Mouse (Mus musculus) thymus, postnatal 14 days (tissue): ENCODE results near the gene Chchd4.

Source experiments
- DNase-seq: peaks from one replicate; pipeline ENCODE4 v3.0.0; 2021

Chchd4 gene

DNA sequence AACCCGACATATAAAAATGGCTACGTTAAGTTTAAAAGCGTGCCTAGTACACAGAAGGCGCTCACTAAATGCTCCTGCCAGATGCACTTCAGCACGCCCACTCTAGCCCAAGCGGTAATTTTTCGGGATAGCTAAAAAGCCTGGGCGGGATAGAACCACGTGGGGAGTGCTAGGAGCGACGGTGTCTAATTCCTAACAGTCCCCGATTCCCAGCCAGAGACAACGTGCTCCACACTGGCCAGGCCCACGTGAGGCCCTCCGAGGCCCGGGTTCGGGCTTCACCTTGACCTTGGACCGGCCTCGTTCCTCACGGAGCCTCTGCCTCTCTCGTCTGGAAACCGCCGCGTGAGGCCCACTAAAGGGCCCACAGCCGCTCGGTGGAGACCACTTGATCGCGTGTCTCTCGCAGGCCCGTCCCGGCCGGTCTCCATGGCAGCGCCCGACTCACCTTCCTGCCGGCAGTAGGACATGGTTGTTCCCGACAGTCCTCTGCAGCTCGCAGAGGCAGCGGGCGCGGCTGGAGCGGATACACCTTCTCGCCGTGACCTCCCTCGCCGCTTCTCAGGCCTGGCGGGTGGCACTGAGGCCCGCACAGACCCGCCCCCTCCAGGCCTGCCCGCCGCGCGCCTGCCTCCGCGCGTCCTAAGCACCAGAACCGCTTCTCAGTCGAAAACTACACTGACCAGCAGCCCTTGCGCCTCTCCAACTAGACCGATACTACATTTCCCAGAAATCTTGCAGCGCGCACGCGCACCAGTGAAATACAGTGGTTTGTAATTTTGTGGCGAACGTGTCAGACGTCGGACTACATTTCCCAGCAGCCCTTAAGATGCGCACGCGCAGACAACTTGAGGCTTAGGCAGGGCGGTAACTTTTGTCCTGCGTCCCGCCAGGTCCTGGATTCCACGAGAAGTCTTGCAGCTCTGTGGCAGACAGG lies at the start of gene Chchd4, which contains the start of gene Tmem43:
TSS of gene Chchd4 (minus strand) at position 679 of the 937 bp plus-strand sequence.
TSS of gene Tmem43 (plus strand) at position 836 of the 937 bp plus-strand sequence.
- DNase-seq = peak; percentile 98

GRCm38 (mm10) chr6:91522816-91523215 lies 49.5 kb upstream of the Chchd4 start:
- DNase-seq = no peak

DNA sequence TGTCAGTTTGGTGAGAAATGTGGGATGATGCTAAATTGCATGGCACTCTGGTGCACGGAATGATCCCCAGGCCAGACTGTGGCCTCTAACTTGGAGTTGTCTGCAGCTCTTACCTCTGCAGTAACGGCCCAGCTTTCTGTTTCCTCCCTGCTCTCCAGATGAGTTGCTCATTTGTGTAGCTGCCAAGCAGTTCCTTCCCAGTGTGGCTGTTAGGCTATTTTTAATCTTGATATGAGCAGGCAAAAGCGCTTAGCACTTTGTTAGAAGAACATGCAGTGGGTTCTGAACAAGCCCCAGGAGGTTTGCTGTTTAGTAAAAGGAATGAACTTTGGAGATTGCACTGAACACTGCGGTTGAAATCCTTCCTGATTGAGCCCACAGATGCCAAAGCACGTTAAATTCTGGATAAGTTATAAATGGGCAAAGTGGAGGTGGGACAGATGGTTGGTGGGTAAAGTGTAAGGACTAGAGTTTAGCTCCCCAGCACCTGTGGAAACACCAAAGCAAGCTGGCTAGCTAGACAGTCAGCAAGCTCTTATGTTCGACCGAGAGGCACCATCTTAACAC lies 45.2 kb upstream of the Chchd4 start:
- DNase-seq = no peak

DNA sequence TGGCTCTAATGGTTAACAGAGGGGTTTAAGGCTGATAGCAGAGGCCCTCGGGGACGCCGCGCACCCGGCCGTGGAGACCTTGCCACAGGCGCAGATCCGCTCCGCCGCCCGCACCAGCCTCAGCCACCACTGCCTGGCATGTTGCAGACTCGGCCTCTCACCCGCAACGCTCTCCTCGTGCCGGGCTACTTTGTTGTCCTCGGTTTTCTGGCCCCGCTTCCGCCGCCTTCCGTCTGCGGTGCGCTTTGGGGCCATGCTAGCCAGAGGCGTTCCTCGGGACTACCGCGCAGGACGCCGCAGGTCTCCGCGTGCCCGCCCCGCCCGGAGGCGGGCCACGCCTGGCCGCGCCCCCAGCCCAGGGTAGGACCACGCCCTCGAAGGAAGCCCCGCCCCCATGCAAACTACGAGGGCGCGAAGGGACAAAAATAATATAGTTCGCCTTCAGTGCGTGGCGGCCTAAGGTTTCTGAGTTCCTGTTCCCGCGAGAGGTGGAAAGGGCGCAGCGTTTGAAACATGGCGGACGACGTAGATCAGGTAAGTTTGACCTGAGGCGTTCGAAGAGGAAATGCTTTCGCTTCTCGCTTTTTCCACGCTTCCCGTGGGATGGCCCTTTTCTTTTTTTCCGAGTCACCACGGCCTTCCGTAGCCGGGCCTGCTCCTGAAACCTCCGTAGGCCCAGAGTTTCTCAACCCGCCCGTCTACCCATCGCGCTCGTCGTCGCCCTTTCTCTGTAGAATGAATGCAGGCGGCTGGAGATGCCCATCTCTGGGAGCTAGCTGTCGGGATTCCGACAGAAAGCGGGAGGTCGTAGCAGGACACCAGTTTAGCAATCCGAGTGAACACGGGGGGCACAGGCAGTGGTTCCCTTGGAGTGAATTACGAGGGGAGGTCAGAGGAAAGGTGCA lies 42.5 kb upstream of the Chchd4 start, which contains the start of the genes Xpc and Lsm3:
TSS of gene Xpc (minus strand) at position 344 of the 905 bp plus-strand sequence.
TSS of gene Lsm3 (plus strand) at position 384 of the 905 bp plus-strand sequence.
- peak; percentile 98 for DNase-seq

- DNase-seq = peak; percentile 30
Observed at GRCm38 (mm10) chr6:91514737-91515362, 41.5 kb upstream of the Chchd4 start.

GRCm38 (mm10) chr6:91514135-91514534 lies 40.8 kb upstream of the Chchd4 start:
- DNase-seq = no peak

DNA sequence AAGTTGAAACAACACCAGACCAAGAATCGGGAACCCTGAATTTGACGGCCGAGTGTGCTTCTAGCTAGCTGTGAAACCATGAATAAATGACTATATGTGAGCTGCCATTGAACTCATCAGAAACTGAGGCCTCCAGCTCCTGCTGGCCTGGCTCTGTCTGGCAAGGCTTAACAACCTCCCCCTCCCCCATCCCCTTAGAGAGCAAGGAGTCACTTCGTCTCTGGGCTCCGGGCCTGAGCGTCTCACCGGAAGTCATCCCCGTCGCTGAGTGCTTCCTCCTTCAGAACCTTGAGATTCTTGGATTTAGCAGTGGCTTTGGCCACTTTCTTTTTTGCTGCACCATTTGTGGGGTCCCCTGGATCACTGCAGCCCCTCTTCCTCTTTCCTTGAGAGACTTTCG lies 36.9 kb upstream of the Chchd4 start:
- DNase-seq = no peak

DNA sequence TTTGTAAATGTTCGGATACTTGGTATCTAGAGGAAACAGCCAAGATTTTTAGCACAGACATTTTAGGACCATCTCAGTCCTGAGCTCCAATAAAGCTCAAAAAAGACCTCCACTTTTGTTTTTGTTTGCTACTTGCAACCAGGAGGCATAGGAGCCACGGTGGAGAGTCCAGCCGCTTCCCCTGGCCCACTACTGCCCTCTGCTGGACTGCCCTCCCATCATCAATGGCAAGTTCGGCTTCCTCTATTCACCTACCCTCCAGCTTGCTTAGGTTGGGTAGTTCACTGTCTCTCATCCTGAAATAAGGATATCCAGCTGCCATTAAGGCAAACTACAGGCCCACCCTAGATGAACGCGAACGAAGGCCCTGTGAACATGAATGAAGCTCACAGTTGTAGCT lies 36.0 kb upstream of the Chchd4 start:
- DNase-seq = peak; percentile 92

- DNase-seq = peak; percentile 68
Observed at GRCm38 (mm10) chr6:91508041-91508440, 34.7 kb upstream of the Chchd4 start.

DNA sequence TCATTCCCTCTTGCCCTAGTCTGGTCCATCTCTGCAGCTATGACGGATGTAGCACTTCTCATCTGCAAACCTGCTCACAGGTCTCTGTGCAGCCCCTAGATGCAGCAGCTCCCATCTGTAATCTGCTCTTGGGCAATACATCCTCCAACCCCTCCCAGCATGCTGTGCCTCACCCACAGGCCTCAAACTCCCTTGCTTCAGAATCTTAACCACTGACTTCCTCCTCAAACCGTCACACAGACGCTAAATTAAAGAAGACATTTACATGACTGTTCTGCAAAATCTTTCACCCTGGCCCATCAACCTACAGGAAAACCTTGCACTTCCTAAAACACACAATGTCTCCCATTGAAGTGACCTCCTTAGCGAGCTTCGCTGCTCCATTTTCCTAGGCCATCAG lies 32.7 kb upstream of the Chchd4 start:
- peak; percentile 81 for DNase-seq

GRCm38 (mm10) chr6:91503302-91503701 lies 30.0 kb upstream of the Chchd4 start:
- no peak for DNase-seq

- DNase-seq = no peak
Observed at GRCm38 (mm10) chr6:91494526-91494925, 21.2 kb upstream of the Chchd4 start.

GRCm38 (mm10) chr6:91493053-91493452 lies 19.7 kb upstream of the Chchd4 start:
- DNase-seq = no peak

- no peak for DNase-seq
Observed at GRCm38 (mm10) chr6:91491004-91491403, 17.7 kb upstream of the Chchd4 start.

DNA sequence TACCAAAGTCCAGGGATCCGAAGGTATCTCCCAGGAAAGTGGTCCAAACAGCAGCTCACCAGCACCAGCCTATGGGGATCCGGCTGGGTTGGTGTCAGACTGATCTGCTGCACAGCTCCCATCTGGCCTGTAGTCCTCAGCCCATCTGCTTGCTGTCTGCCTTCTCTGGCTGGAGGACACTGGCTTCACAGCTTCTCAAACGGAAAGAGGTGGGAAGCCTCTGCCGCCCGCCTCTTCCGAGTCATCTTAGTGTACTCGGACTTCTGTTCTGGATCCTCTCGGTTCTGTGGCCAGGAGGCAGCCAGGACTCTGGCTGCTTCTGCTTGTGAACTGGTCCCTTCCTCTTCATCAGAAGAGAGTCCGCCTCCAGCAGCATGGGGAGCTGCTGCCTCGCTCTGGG lies 16.5 kb upstream of the Chchd4 start:
- no peak for DNase-seq

- DNase-seq = no peak
Observed at GRCm38 (mm10) chr6:91488496-91489212, 15.3 kb upstream of the Chchd4 start.

- no peak for DNase-seq
Observed at GRCm38 (mm10) chr6:91486736-91487453, 13.5 kb upstream of the Chchd4 start.

- no peak for DNase-seq
Observed at GRCm38 (mm10) chr6:91483371-91483770, 10.0 kb upstream of the Chchd4 start.

DNA sequence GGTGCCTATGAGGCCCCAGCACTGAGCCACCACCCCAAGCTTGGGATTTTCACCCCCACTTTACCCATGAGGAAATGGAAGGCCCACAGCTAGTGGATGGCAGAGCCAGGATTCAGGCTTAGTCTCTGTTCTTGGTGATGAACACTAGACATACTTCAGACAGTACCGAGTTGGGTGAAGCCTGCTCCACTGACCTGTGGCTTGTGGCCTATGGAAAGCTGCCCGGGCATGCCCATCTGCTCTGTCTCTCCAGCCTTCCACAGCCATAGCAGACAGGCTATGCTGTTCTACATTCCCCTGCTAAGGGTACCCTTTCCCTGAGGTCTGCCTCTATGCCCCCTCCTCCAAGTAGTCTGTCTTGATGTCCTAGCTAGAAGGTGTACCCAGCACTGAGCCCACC lies 3.2 kb upstream of the Chchd4 start:
- DNase-seq = no peak

DNA sequence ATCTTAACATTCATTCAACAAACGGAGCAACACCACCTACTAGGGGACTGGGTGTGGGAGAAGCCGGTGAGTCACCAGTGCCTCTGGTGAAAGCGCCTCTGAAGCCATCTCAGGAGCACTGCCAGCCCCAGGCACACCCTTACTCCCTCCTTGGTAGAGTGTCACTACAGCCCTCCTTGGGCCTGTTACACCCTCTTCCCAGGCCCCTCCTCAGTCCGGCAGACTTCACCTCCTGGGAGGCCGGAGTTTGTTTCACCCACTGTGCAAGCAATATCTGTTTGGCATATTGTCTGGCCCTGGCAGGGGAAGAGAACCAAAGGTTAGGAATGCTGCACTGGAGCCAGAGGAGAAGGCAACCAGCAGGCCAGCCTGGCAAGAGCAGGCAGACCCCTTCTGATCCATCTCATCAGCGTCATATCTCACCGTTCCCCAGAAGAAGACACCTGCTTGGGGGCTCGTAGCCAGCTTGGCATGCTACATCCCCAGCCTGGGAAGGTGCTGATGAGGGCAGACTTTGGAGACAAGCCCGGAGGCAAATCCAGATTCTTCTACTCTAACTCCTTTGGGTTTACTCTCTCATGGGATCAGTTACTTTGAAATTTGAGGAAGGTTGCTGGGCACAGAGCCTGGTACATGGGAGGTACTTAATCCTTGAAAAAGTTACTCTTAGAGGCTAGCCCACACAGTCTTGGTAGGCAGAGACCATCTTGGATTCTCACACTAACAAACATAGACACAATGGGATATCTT lies 1.3 kb upstream of the Chchd4 start:
- DNase-seq = peak; percentile 21
